Mouse (Mus musculus) effector memory CD4-positive, alpha-beta T cell, adult 7 months (primary cell): Measurements from ENCODE around the gene Sox6. TPM values are rescaled to one million over a fixed set of nuclear protein-coding genes. Genes with fewer than 3 reads are reported as not detected.

Experiments used
- polyA plus RNA-seq: library from polyadenylated mRNA; unstranded; fragments of 100-300 nt; shearing (Covaris generic); gene quantifications from one replicate; pipeline ENCODE4 v1.2.1, GENCODE M21; 2017

The Sox6 gene
- polyA plus RNA-seq, result not detected

DNA sequence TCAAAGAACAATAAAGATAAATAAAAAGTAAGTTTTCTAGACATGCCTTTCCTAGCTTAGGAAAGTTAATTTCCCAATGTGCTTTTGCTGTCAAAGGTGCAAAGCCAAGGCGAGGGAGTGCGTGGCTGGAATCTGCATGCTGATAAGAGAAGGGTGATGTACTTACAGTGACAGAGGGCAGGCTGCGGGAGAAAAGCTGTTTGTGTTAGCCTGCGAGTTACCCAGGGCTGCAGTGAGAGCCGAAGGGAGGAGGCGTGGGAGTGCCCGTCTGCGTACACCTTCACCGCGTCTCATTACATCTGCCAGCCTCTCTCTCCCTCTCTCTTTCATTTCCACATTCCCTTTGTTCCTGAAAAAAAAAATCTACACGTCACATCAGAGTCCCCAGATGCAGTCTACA, at the start of gene Sox6:
Gene Sox6, minus strand, starts transcription at position 286 of the 400 bp plus-strand sequence.

DNA sequence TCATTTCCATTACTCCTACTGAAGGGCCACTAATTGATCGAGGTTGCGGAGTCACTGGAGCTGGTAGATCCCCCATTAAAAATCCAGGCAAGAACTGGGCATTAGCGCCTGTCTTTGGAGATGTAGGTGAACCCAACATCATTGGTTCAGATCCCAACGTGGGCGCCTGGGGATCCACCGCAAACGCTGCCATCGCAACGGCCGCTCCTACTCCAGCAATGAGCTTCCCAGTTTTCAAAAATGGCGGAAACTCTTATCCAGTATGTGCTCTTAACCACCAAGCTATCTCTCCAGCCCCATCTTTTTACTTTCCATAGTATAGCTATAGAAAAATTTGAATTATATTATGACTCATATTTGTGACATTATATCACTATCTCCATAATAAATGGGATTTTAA, 45.8 kb upstream of the Sox6 start, which contains the start of gene Gm4353:
Gene Gm4353, minus strand, starts transcription at position 270 of the 400 bp plus-strand sequence.

DNA sequence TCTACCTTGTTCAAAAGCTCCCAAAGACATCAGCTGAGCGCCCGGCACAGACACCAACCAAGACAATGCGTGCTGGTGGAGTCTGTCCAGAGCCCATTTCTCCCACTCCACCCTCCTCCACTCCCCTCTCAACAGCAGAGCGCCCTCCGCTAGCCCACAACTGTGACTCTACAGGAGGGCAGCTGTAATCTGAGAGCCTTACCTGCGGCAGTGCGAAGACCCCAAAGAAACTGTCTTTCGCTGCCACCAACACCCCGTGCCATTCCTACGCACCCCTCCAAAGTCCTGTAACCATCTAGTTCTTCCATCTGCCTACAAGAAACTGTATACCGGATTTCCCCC, 571 bp upstream of the Sox6 start, which contains the start of gene 1110004F10Rik:
Gene 1110004F10Rik, plus strand, starts transcription at position 202 of the 342 bp plus-strand sequence.

Other genes starting within 250 kb of the Sox6 start
- 166 TPM for gene 1110004F10Rik, start 601 bp upstream of the Sox6 start, polyA plus RNA-seq
- gene Gm4353, start 45.8 kb upstream of the Sox6 start, polyA plus RNA-seq, result 0.52 TPM